Mouse (Mus musculus) thymus, adult 18-20 months (tissue): Measurements from ENCODE around the gene Tmcc3.
A peak's percentile ranks its signal among the peaks of the same experiment; 100 is the strongest.

Experiments
- DNase-seq, 2 experiments: peaks; one replicate each; pipeline ENCODE4 v3.0.0; 2022; ENCODE audit warnings: mixed read lengths in 2 of 2

Gene Tmcc3

DNA sequence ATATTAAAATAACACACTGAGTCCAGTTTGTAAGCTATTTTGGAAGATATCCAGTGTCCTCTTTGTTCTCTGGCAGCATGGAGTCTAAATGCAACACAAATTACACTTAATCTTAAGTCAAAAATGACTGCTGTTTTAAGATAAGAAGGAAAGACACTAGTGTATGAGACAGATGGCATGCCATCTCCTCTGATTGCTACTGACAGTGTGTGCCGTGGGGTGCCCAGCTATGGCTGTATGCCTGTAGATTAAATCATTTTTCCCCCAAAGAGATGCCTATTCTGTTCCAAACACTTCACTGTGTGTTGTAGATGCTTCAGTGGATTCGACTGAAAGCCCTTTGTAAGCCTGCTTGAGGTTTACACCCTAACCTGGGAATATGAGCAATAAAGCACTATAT lies 59.5 kb downstream of the Tmcc3 start:
- no peak for DNase-seq

- DNase-seq = no peak
Observed at GRCm38 (mm10) chr10:94376941-94377340, 65.2 kb downstream of the Tmcc3 start.

DNA sequence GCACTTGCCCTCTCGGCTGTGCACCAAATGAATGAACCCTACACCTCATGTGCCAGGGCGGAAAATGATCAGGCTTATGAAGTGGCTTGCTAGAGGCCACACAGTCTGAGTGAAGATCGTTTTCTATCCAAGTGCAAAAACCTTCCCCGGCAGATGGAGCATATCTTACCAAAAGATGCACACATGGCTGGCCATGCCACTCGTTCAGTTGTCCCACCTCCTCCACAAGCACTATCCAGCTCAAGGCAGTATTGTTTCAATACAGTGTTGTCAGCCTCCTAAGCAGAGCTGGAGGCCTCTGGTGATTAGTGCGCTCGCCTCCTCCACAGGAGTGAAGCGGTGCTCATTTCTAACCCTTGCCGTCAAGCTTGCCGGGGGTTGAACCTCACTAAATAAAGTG lies 66.1 kb downstream of the Tmcc3 start:
- DNase-seq = no peak

- peak; percentile 59 to 73 for DNase-seq
Observed at GRCm38 (mm10) chr10:94378383-94378782, 66.6 kb downstream of the Tmcc3 start.

DNA sequence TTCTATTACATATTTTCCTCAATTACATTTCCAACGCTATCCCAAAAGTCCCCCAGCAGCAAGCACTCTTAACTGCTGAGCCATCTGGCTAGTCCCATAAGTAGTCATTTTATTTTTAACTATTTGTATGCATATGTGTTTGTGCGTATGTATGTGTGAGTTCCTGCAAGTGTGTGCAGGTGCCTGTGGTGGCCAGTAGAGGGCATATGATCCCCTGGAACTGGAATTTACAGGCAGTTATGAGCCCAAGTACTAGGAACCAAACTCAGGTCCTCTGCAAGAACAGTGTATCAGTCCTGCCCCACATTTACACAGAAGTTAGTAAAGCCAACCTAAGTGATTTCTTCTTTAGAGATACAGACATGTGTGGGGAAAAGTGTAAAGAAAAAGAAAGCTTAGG lies 68.3 kb downstream of the Tmcc3 start:
- DNase-seq = no peak

DNA sequence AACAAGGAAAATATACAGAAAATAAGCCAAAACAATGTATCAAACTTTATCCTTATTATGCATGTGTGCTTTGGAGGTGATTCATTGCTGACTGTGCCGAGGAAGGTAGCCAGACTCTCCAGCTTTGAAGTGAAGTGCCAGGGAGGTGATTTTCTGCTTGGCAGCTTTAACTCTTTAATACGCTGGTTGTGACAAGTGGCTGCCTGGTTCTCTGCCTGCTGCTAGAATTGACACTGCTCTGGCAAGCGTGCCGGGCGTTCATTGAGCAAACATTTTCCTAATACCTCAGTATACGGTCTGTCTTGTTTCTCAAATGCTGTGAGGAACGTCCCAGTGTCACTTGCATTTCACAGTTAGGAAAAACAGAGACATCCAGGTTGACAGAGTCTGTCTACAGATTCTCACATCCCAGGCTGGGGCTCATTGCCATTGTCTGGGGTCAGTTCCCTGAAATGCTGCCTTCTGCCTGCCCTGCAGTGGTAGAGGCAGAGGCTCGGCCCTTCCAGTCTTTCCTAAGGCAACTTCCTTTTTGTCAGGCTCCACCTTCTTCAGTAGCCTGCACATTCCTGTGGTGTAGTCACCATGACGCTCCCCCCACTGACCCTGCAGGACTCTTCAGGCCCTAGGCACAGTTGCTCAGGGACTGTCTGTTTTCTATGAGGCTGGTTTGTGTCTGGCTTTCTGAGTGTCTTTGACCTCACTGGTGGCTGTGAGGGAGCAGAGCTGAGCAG lies 69.1 kb downstream of the Tmcc3 start:
- DNase-seq = no peak

DNA sequence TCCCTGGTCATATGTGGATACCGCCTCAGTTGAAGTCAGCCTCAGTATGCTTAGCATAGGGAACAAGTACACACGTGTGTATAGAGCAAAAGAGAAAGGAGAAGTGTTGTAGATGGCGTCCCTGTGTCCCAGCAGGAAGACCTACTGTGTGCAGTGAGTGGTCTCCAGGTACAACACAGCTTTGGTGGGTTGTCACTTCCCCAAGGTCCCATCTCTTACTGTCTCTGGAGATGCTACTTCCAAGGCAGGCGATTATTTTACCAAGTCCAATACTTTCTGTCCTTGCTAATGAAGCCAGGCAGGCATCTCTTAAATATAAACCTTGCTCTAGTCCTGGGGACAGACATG lies 69.6 kb downstream of the Tmcc3 start:
- DNase-seq = no peak

- DNase-seq = no peak
Observed at GRCm38 (mm10) chr10:94382618-94383017, 70.9 kb downstream of the Tmcc3 start.

- DNase-seq = no peak
Observed at GRCm38 (mm10) chr10:94383565-94383964, 71.8 kb downstream of the Tmcc3 start.

DNA sequence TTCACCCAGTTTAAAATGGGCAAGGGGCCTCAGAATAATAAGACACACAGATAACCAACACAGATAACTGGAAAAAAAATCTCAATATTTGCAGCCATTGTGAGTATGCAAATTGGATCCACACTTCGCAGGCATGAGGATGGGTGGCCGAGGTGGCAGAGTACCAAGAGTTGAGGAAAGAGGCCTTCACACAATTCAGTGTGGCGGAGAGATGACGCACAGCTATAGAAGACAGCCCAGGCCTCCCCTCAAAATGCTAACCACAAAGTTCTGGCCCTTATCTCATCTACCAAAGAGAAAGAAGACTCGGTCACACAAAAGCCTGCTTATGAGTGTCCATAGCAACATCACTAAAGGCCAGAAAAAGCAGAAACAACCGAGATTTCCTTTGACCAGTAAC lies 77.5 kb downstream of the Tmcc3 start:
- DNase-seq = no peak

DNA sequence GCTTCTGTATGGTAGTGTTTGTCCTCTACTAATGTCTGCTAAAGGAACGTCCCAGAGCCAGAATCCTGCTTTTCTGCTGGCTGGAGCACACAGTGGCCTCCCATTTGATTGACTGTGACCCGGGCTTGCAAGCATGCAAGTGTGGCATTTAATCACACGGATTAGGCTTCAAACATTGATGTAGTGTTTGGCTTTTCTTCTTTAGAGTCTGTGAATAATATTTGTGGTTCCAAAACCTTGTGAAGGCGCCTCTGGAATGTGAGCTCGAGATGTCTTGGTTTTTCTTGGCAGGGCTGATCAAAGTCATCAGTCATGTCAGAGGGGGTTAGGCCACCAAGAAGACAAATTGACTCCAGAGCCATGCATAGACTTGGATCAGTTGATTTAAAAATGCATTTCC lies 79.3 kb downstream of the Tmcc3 start:
- no peak for DNase-seq

- DNase-seq = no peak
Observed at GRCm38 (mm10) chr10:94394286-94394685, 82.5 kb downstream of the Tmcc3 start.

DNA sequence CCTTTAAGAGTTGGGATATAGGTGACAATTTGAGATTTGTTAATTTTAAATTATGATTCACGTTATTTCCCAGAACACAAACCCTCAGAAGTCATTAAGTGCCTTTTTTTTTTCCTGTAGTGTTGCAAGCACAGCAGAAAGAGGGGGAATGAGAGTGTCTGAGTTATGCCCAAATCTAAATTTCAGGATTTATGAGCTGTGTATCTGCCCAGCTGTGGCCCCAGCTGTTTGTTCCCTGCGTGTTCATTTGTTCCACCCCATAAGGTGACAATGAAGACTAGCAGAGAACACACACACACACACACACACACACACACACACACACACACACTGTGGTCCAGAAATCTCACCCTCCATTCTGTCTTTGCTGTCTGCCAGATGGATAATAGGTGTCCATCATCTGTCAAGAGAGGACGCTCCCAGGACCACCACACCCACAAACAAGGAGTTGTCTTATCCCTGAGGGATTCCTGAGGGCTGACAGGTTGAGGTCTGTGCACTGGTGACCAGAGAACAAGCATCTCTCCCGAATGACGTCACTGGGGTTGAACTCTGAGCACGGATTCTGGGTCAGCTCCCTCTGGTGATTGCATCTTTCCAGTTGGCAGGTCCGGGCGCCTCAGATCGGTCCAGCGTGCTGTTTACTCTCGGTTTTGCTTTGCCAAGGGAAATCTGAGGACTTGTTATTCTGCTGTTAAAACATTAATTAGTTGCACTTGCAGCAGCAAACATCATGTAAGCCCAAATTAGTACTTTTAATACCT lies 86.3 kb downstream of the Tmcc3 start:
- no peak for DNase-seq

- no peak for DNase-seq
Observed at GRCm38 (mm10) chr10:94400895-94401294, 89.1 kb downstream of the Tmcc3 start.

- no peak for DNase-seq
Observed at GRCm38 (mm10) chr10:94405456-94405855, 93.7 kb downstream of the Tmcc3 start.

DNA sequence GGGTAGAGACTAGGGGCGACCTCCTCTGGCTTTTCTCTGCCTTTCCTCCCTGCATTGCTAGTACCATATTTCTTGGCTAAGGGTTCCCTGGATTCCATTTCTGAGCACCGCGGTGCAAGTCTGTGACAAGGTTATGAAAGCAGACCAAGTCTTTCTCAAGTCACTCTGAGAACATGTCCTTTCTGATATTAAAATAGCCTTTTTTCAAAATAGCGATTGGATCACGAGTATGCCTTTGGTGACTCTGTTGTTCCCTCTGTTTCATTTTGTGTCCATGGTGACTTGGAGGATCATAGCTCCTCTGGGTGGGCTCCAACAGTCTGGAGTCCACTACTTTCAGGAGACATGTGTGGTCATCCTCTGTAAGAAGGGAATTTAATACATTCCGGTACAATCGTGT lies 95.1 kb downstream of the Tmcc3 start:
- no peak for DNase-seq

GRCm38 (mm10) chr10:94408356-94409146 lies 96.8 kb downstream of the Tmcc3 start:
- DNase-seq = peak; percentile 34 to 51

- DNase-seq = no peak
Observed at GRCm38 (mm10) chr10:94409661-94410060, 97.9 kb downstream of the Tmcc3 start.

DNA sequence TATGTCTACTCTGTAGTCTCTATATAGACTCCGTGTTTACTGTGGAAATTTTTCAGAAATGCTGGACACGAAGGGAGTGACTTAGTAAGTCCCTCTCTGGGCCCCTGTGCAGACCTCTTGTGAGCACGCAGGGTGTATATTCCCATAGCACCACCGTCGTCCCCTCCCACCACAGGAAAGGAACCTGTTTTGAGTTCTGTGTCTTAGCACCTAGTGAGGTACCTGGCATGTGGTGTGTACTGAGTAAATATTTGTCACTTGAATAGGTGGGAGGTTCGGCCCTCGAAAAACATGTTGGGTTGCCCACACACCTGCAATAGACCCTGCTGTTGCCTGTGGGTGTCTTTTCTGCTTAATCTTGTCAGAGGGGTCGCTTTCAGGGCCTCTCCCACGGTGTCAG lies 99.8 kb downstream of the Tmcc3 start:
- no peak for DNase-seq

- no peak for DNase-seq
Observed at GRCm38 (mm10) chr10:94413770-94414651, 102.3 kb downstream of the Tmcc3 start.

DNA sequence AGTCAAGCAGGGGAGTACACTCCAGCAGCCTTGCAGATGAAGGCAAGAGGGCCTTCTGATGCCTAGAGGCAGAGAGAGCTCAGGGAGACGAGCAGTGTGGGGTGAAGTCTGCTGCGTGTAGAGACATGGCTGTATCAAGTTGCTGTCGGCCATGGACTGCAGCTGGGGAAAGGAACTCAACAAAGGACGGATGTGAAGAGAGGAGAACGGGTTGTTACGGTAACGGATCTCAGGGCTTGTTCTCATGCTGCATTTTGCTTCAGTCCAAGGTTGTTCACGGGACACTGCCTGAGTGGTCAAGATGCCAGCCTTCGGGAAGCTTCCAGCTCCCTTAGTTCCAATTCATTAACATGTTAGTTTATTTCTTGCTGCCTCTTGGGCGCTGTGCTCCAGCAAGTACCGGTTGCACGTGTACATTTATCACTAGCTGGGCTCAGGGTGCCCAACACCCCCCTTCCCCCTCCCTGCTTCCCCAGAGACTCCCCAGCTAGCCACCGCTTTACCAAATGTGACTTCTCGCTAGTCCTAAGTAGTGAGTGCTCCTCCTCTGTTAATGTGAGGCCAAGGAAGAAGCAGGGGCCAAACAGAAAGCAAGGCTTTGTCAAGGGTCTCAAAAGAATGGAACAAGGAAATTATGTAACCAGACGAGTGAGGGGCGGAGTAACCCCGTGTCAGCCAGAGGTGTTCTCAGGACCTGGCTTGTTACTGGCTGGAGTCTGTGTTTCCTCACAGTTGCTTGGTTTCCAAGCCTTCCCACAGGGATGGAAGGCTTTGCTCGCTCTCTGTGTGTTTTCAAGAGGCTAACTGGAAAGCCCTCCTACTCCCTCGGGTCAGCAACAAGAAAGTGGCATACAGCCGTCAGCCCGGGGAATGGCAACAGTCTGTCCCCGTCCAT lies 104.4 kb downstream of the Tmcc3 start:
- no peak for DNase-seq

GRCm38 (mm10) chr10:94417643-94418042 lies 105.9 kb downstream of the Tmcc3 start:
- DNase-seq = no peak
